15 mouse cellular contexts compared by ENCODE assay signal in genomic region chr2:82064671-82065070, GRCm38 (mm10). TPM values are rescaled to one million over a fixed set of nuclear protein-coding genes. Genes with fewer than 3 reads are reported as not detected.
A peak's percentile ranks its signal among the peaks of the same experiment; 100 is the strongest.
DNase-seq lines count a peak whose midpoint lies in the region; ATAC-seq and TF ChIP-seq lines count a peak whose summit lies in the region.
"Had no signal": no experiment of that assay in that cellular context is flagged by ENCODE, and none has a peak within 500 bp of the region (broad histone marks: within the 10 kb centered on the region; RNA-seq: fewer than 3 reads in every experiment).

No protein-coding gene starts in this region.

- DNase-seq in cerebellum, adult 2 months = peak in 1 of 2 experiments; percentile 14
- DNase-seq in cerebellum, postnatal 36 days = no peak
- DNase-seq in hindbrain, postnatal 0 days (ENCODE audit: low spot score) = peak; percentile 67
- peak; percentile 76 for DNase-seq in midbrain, embryonic 14.5 days
- no peak for DNase-seq in midbrain, embryonic 11.5 days (ENCODE audit: low spot score, missing footprints)
- no peak for DNase-seq in stomach, postnatal 0 days (ENCODE audit: low spot score)
- no peak for DNase-seq in right cerebral cortex, postnatal 10 days (ENCODE audit: low spot score in 2 of 2)
- DNase-seq: heart, postnatal 36 days; kidney, adult 18-20 months; lung, adult 18-20 months had no signal

- H3K4me1 ChIP-seq in cerebellum, adult 2 months (ENCODE audit: control insufficient read depth, insufficient read depth, low read length) = no peaks in the 10 kb centered on the region
- no peaks in the 10 kb centered on the region for H3K4me1 ChIP-seq in hindbrain, postnatal 0 days (ENCODE audit: insufficient read depth, low read length)
- H3K4me1 ChIP-seq in hindbrain, embryonic 13.5 days (replicated peaks) = no peaks in the 10 kb centered on the region
- H3K4me1 ChIP-seq in midbrain, embryonic 14.5 days (ENCODE audit: control insufficient read depth, insufficient read depth, low read length) = no peaks in the 10 kb centered on the region
- H3K4me1 ChIP-seq in midbrain, embryonic 11.5 days (ENCODE audit: control insufficient read depth, insufficient read depth, low read length) = no peaks in the 10 kb centered on the region
- no peaks in the 10 kb centered on the region for H3K4me1 ChIP-seq in stomach, postnatal 0 days (replicated peaks; ENCODE audit: control insufficient read depth, insufficient read depth)
- H3K4me1 ChIP-seq: megakaryocyte, embryonic 14.5 days had no signal

- H3K4me3 ChIP-seq in cerebellum, adult 2 months (replicated peaks; ENCODE audit: insufficient read depth, low read depth, low read length) = no peak overlapping the region
- no peak overlapping the region for H3K4me3 ChIP-seq in hindbrain, postnatal 0 days (ENCODE audit: low read length)
- H3K4me3 ChIP-seq in hindbrain, embryonic 13.5 days = no peak overlapping the region
- H3K4me3 ChIP-seq in midbrain, embryonic 14.5 days (replicated peaks; ENCODE audit: low read depth, low read length) = no peak overlapping the region
- no peak overlapping the region for H3K4me3 ChIP-seq in midbrain, embryonic 11.5 days (ENCODE audit: low read depth, low read length)
- no peak overlapping the region for H3K4me3 ChIP-seq in stomach, postnatal 0 days (ENCODE audit: low read depth, low read length)
- H3K4me3 ChIP-seq: megakaryocyte, embryonic 14.5 days had no signal

- TF ChIP-seq EP300 in stomach, postnatal 0 days (optimal IDR thresholded peaks at IDR 0.05) = no peak

- no peaks in the 10 kb centered on the region for H3K9me3 ChIP-seq in hindbrain, postnatal 0 days (ENCODE audit: low read length)
- H3K9me3 ChIP-seq in hindbrain, embryonic 13.5 days = no peaks in the 10 kb centered on the region
- no peaks in the 10 kb centered on the region for H3K9me3 ChIP-seq in midbrain, embryonic 14.5 days (ENCODE audit: control insufficient read depth, low read length)
- no peaks in the 10 kb centered on the region for H3K9me3 ChIP-seq in midbrain, embryonic 11.5 days (ENCODE audit: control insufficient read depth, low read length)
- H3K9me3 ChIP-seq in stomach, postnatal 0 days (ENCODE audit: control insufficient read depth, low read length) = no peaks in the 10 kb centered on the region
- H3K9me3 ChIP-seq: G1E; megakaryocyte, embryonic 14.5 days had no signal

- no peak for TF ChIP-seq POLR2A in cerebellum, adult 2 months (IDR thresholded peaks at IDR 0.05; ENCODE audit: borderline replicate concordance, insufficient read depth, low read length)

- 16% methylated on average over 5 of the region's 5 CpGs for WGBS in cerebellum, adult 2 months
- 28% methylated on average over 5 of the region's 5 CpGs for WGBS in hindbrain, postnatal 0 days
- 33% methylated on average over 5 of the region's 5 CpGs for WGBS in hindbrain, embryonic 13.5 days
- 39% methylated on average over 5 of the region's 5 CpGs for WGBS in midbrain, embryonic 14.5 days
- 39% methylated on average over 5 of the region's 5 CpGs for WGBS in midbrain, embryonic 11.5 days
- WGBS in stomach, postnatal 0 days = 25% methylated on average over 5 of the region's 5 CpGs

- H3K4me2 ChIP-seq in hindbrain, postnatal 0 days (ENCODE audit: low read depth, low read length) = no peak overlapping the region
- no peak overlapping the region for H3K4me2 ChIP-seq in hindbrain, embryonic 13.5 days
- no peak overlapping the region for H3K4me2 ChIP-seq in midbrain, embryonic 14.5 days (ENCODE audit: low read length)
- no peak overlapping the region for H3K4me2 ChIP-seq in midbrain, embryonic 11.5 days
- H3K4me2 ChIP-seq in stomach, postnatal 0 days (replicated peaks; ENCODE audit: low read depth) = no peak overlapping the region

- peak; percentile 23; the same call in 1 of the 2 replicates for TF ChIP-seq CTCF in cerebellum, adult 2 months (IDR thresholded peaks at IDR 0.05; ENCODE audit: borderline replicate concordance, insufficient read depth, low read depth, low read length)
- peak; percentile 51 for TF ChIP-seq CTCF in hindbrain, postnatal 0 days (IDR thresholded peaks at IDR 0.05; ENCODE audit: low read depth)
- TF ChIP-seq CTCF in stomach, postnatal 0 days (IDR thresholded peaks at IDR 0.05; ENCODE audit: low read depth) = peak; percentile 68

- no peak overlapping the region for H3K9ac ChIP-seq in hindbrain, postnatal 0 days (replicated peaks; ENCODE audit: low read length)
- H3K9ac ChIP-seq in hindbrain, embryonic 13.5 days = no peak overlapping the region
- no peak overlapping the region for H3K9ac ChIP-seq in midbrain, embryonic 14.5 days (replicated peaks; ENCODE audit: low read length)
- no peak overlapping the region for H3K9ac ChIP-seq in midbrain, embryonic 11.5 days (ENCODE audit: low read length)
- no peak overlapping the region for H3K9ac ChIP-seq in stomach, postnatal 0 days (ENCODE audit: low read length)

- no peaks in the 10 kb centered on the region for H3K27me3 ChIP-seq in cerebellum, adult 2 months (ENCODE audit: control insufficient read depth, insufficient read depth, low read length)
- no peaks in the 10 kb centered on the region for H3K27me3 ChIP-seq in hindbrain, postnatal 0 days (ENCODE audit: insufficient read depth, low read length)
- no peaks in the 10 kb centered on the region for H3K27me3 ChIP-seq in hindbrain, embryonic 13.5 days
- no peaks in the 10 kb centered on the region for H3K27me3 ChIP-seq in midbrain, embryonic 14.5 days (ENCODE audit: control insufficient read depth, insufficient read depth, low read length)
- H3K27me3 ChIP-seq in midbrain, embryonic 11.5 days (ENCODE audit: control insufficient read depth, insufficient read depth, low read length) = no peaks in the 10 kb centered on the region
- H3K27me3 ChIP-seq in stomach, postnatal 0 days (ENCODE audit: control insufficient read depth, insufficient read depth, low read length) = no peaks in the 10 kb centered on the region
- H3K27me3 ChIP-seq: megakaryocyte, embryonic 14.5 days had no signal

- H3K36me3 ChIP-seq in hindbrain, postnatal 0 days (ENCODE audit: insufficient read depth, low read length) = no peaks in the 10 kb centered on the region
- no peaks in the 10 kb centered on the region for H3K36me3 ChIP-seq in hindbrain, embryonic 13.5 days
- H3K36me3 ChIP-seq in midbrain, embryonic 14.5 days (ENCODE audit: control insufficient read depth, insufficient read depth, low read length) = no peaks in the 10 kb centered on the region
- H3K36me3 ChIP-seq in midbrain, embryonic 11.5 days (ENCODE audit: control insufficient read depth, insufficient read depth, low read length) = no peaks in the 10 kb centered on the region
- no peaks in the 10 kb centered on the region for H3K36me3 ChIP-seq in stomach, postnatal 0 days (ENCODE audit: control insufficient read depth, insufficient read depth, low read length)
- H3K36me3 ChIP-seq: G1E had no signal

- no peak overlapping the region for H3K27ac ChIP-seq in cerebellum, adult 2 months (ENCODE audit: insufficient read depth, low read length)
- no peak overlapping the region for H3K27ac ChIP-seq in hindbrain, postnatal 0 days
- no peak overlapping the region for H3K27ac ChIP-seq in hindbrain, embryonic 13.5 days
- H3K27ac ChIP-seq in midbrain, embryonic 14.5 days (replicated peaks; ENCODE audit: low read depth, low read length) = no peak overlapping the region
- H3K27ac ChIP-seq in midbrain, embryonic 11.5 days (ENCODE audit: low read depth, low read length) = no peak overlapping the region
- no peak overlapping the region for H3K27ac ChIP-seq in stomach, postnatal 0 days (replicated peaks)

- ATAC-seq in hindbrain, postnatal 0 days = no peak
- no peak for ATAC-seq in hindbrain, embryonic 13.5 days (ENCODE audit: low FRiP score)
- ATAC-seq in midbrain, embryonic 14.5 days (ENCODE audit: low FRiP score, low TSS enrichment) = no peak
- no peak for ATAC-seq in midbrain, embryonic 11.5 days (ENCODE audit: low FRiP score)
- ATAC-seq in stomach, postnatal 0 days (ENCODE audit: low FRiP score, low TSS enrichment) = no peak

RNA-seq across cellular contexts. Expression of gene Zfp804a, which starts 11.6 kb away (rescaled TPM):
- 7.3 and 7.5 TPM in 2 replicates for polyA plus RNA-seq in cerebellum, adult 2 months (2012; rRNA removed)
- total RNA-seq in hindbrain, postnatal 0 days (2014; rRNA removed) = 9.5 and 10.4 TPM in 2 replicates
- polyA plus RNA-seq in hindbrain, postnatal 0 days (2015; fragmentation: Nextera tagmentation; extraction: Ambion mirVana) = 14.4 and 14.9 TPM in 2 replicates
- 11.4 and 11.9 TPM in 2 replicates for polyA plus RNA-seq in hindbrain, embryonic 13.5 days (2015; fragmentation: Nextera tagmentation; extraction: Ambion mirVana)
- polyA plus RNA-seq in midbrain, embryonic 14.5 days (2014; fragmentation: Nextera tagmentation; extraction: Ambion mirVana) = 11.7 and 12.9 TPM in 2 replicates
- polyA plus RNA-seq in midbrain, embryonic 11.5 days (2014; fragmentation: Nextera tagmentation; extraction: Ambion mirVana) = 1.5 TPM in 2 replicates
- 0.75 and 0.81 TPM in 2 replicates for polyA plus RNA-seq in stomach, postnatal 0 days (2015; fragmentation: Nextera tagmentation; extraction: Ambion mirVana)
- total RNA-seq: heart, adult 8-10 months; heart, postnatal 36 days had no signal
- polyA plus RNA-seq: G1E; testis, adult 2 months had no signal

Comparison
In these comparisons a context has a peak if more than half of its experiments do, and no peak if none do; other contexts are left out.
1. DNase-seq: peak in hindbrain, postnatal 0 days (single experiment) and midbrain, embryonic 14.5 days (single experiment); none in cerebellum, postnatal 36 days (0 of 2), midbrain, embryonic 11.5 days (single experiment), stomach, postnatal 0 days (single experiment) and right cerebral cortex, postnatal 10 days (0 of 2).
2. Peak in every context shown above with its lines, with median percentiles within 50 percentile points of each other: CTCF ChIP-seq.